Mouse (Mus musculus): ENCODE data around the gene BC049715.

- TF ChIP-seq CTCF (IDR thresholded peaks at IDR 0.05; ENCODE audit: low read depth), result no peak
- no peak for TF ChIP-seq EP300 (optimal IDR thresholded peaks at IDR 0.05)
These were observed 19.9 kb upstream of the BC049715 start for GRCm38 (mm10) chr6:136807395-136808013.

Data from stomach, postnatal 0 days (tissue).